Mouse (Mus musculus) heart, postnatal 14 days (tissue): Measurements from ENCODE around the gene Camk2n1. TPM values are rescaled to one million over a fixed set of nuclear protein-coding genes. Genes with fewer than 3 reads are reported as not detected.
A peak's percentile ranks its signal among the peaks of the same experiment; 100 is the strongest.
"Not testable (repeated sequence)": the region's sequence is repeated elsewhere in the genome, so short reads cannot be mapped to it uniquely, and the experiment has no call there.

Experiments
- DNase-seq, 2 experiments: peaks; one replicate each; pipeline ENCODE4 v3.0.0; 2021 to 2022
- intact Hi-C: fragments of 180-260 bp; cut with DNase I; formaldehyde crosslinking; loops from one replicate; pipeline ENCODE4 v1.15.1; 2025
- long read RNA-seq, 2 experiments: library from polyadenylated mRNA; stranded (forward); transcript quantifications; one replicate each; pipeline ENCODE4 v2.0.0; 2021
- total RNA-seq, 2 experiments: library from RNA; stranded (reverse); gene quantifications; 2 replicates each; pipeline ENCODE4 v1.2.3; 2021

The Camk2n1 gene
- 1 to 10 TPM; 8.4 to 8.7 TPM for total RNA-seq
- long read RNA-seq, experiment 1, full-length matches to known transcripts = 10 of 11 reads
- long read RNA-seq, experiment 1, partial matches to known transcripts = 0 of 11 reads
- long read RNA-seq, experiment 1, other reads (novel, unspliced or antisense) = 1 of 11 reads
- long read RNA-seq, experiment 2, full-length matches to known transcripts = 2 of 2 reads
- long read RNA-seq, experiment 2, partial matches to known transcripts = 0 of 2 reads
- long read RNA-seq, experiment 2, other reads (novel, unspliced or antisense) = 0 of 2 reads

DNA sequence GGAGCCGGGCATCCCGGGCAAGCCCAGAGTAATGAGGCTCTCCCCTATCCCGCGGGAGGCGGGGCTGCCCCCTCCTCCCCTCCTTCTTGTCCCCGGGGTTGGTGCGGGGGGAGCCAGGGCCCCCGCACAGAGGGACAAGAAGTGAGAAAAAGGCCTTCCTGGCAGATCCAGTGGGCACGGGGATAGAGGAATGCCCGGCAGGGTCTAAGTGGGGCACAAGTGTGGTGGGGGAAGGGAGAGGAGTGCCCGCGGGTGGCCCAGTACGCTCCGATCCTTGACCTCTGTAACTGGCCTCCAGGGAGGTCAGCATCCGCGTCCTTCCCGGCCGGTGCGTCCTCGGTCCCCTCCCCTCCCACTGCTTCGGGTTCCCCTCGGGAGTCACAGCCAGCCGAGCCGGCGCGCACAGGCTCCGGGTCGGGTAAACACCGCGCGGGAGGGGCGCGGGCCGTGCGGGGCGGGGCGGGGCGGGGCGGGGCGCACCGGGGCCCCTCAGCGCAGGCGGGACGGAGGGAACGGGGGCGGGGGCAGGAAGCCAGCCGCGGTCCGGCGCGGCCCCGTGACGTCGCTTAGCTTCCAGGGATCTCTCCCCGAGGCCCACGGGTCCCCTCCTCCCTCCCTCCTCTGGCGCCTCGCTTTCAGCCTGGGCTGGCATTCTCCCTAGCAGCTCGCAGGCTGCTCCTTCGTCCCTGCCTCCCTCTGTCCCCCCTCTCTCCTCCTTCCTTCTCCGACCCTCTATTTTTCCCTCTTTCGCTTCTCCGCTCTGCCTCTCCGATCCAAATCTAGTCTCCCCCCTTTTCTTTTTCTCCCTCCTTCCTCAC is at the start of gene Camk2n1:
Gene Camk2n1 (plus strand): TSS at position 562 of the 818 bp plus-strand sequence.
- DNase-seq = peak; percentile 82 to 85
- intact Hi-C loops = no loop called here

DNA sequence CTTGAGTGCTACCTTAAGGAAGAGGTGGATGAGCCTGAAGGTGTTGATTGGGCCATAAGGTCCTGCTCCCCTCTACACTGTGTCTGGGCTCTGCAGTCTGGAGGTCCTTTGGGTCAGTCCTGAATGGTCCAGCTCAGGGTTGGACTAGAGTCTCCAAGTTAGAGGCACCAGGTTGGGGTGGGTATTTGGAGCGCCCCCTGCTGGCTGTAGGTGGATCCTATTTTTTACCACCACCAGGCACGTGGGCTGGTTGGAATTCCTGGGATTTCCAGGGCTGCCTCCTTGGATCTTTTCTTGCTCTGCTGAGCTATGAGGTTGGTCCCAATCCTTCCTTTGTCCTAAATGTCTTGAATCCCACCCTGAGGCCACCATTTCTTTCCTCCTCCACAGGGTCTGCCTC is 49.3 kb upstream of the Camk2n1 start:
- peak; percentile 27 to 32 for DNase-seq
- intact Hi-C loops = no loop called here

DNA sequence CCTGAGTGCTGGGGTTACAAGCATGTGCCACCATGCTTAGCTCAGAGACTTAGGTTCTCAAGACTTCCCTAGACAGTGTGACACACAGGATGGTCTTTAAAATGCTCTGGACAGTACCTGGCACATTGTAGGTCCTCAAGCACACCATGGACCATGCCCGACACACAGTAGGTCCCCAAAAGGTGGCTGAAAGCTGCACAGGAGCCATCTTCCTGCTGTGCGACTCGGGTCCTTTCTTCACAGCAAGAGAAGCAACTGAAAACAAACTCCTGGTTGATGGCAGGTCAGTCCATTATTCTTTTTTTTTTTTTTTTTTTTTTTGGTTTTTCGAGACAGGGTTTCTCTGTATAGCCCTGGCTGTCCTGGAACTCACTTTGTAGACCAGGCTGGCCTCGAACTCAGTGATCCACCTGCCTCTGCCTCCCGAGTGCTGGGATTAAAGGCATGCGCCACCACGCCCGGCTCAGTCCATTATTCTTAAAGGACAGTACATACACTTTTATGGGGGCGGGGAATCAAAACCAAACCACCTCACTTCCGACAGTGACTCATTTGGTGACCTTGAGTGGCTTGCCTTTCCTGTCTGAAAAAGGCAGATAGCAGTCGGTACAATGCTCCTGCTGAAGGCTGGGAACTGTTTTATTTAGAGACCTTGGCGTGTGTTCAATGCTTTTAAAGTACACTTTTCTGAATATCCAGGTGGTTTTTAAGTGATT is 46.5 kb upstream of the Camk2n1 start:
- DNase-seq = peak; percentile 13 to 22

DNA sequence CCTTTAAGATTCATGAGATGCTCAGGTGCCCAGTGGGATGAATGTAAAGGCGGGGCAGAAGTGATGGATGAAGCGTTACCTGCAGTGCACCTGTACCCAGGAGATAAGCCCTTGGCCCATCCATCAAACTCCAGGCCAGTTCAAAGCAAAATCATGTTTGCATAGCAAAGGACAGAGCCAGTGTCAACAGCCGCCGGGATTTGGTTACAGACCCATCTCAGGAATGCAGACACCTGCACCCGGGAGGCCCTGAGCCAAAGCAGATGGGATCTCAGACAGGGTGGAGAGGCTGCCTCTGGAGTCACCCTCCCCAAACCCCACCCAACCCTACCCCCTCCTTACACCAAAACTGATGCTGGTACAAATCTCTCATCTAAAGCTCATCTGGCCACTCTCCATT is 43.1 kb upstream of the Camk2n1 start:
- intact Hi-C loops = no loop called here
- DNase-seq = no peak

More for the DNA sequence above, 46.5 kb upstream of the Camk2n1 start:
- intact Hi-C loops = no loop called here

DNA sequence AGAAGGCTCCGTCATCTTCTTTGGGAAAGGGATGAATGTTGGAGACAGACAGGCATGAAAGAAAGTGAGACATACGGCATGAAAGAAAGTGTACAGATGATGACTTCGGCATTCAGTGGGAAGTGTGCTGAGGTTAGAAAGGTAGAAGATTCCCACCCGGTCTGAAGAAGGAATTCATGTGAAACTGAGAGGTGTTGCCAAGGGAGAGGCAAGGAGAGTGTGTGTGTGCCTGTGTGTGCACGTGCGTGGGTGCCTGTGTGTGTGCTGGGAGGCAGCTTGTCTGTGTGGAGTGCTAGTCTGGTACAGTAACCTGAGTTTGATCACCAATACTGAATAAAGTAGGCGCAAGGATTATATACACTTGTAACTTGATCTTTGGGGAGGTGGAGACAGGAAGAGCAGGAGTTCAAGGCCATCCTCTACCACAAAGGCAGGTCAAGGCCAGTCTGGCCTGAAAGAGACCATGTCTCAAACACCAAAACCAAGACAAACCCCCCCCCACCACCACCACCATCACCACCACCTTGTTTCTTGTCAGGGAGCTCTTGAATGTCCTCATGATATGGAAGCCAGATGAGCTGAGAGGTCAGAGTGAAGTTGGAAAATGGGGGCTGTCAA is 42.5 kb upstream of the Camk2n1 start:
- no peak for DNase-seq

DNA sequence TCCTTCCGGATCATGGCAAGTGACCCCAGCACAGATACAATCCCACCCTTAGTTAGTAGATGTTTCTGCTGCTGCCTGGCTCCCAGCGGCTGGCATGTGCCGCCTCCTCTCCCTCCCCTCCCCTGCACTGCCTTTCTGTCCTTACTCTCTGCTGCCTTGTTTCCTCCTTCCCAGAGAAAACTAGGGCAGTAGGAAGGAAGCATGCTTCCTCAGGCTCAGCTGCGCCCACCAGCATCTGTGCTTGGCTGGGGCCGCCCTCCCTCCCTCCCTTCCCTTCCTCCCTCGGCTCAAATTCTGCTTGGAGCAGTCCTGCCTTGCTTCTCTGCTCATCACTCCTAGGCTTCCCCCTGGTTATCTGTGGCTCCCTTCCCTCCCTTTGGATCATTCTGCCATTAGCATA is 39.4 kb upstream of the Camk2n1 start:
- DNase-seq = peak; percentile 16 to 33
- intact Hi-C loops = no loop called here

More for the DNA sequence above, 42.5 kb upstream of the Camk2n1 start:
- intact Hi-C loops = no loop called here

DNA sequence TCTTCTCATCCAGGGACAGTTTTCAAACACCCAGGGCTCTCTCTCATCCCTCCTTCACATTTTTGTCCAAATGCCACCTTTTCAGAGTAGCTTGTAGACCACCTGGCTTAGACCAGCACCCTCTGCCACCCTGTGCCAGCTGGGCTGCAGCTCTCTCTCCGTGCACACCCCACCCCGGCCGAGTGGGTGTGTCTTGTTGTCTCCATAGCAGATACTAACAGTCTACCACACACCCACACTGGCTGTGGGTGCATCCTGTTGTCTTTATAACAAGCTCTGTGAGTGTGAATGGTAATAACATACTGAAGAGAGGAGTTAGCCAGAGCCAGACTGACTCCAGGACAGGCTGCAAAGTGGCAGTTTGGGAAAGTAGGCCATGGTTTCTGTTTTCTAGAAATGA is 38.1 kb upstream of the Camk2n1 start:
- intact Hi-C loops = no loop called here
- DNase-seq = no peak

DNA sequence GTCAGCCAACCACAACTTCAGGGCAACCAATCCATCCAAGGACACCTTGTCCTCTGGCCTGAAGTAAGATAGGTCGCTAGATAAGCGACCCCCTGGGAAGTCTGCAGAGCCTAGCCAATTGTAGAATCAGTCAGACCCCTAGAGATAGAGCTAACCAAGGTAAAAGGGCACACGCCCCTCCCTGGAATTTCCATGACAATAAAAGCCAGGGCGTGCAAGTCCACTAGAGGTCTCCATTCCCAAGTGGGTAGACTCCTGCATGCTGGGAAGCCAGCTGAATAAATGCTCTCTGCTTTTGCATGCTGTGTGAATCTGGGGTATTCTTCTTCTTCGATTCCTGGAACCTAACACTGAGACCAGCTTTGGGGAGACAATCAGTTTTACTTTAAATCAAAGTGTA is 37.7 kb upstream of the Camk2n1 start:
- no peak for DNase-seq
- intact Hi-C loops = no loop called here

DNA sequence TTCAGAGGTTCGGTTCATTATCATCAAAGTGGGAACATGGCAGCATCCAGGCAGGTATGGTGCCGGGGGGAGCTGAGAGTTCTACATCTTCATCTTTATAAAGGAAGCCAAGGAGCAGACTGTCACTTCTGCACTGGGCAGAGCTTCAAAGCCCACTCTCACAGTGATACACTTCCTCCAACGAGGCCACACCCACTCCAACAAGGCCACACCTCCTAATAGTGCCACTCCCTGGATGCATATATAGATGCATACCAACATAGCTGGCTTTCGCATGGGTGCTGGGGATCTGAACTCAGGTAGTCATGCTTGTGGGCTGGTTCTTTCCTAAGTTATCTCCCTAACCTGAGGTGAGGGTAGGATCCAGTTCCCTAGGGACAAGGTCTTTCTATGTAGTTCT is 36.2 kb upstream of the Camk2n1 start:
- intact Hi-C loops = no loop called here
- no peak for DNase-seq

DNA sequence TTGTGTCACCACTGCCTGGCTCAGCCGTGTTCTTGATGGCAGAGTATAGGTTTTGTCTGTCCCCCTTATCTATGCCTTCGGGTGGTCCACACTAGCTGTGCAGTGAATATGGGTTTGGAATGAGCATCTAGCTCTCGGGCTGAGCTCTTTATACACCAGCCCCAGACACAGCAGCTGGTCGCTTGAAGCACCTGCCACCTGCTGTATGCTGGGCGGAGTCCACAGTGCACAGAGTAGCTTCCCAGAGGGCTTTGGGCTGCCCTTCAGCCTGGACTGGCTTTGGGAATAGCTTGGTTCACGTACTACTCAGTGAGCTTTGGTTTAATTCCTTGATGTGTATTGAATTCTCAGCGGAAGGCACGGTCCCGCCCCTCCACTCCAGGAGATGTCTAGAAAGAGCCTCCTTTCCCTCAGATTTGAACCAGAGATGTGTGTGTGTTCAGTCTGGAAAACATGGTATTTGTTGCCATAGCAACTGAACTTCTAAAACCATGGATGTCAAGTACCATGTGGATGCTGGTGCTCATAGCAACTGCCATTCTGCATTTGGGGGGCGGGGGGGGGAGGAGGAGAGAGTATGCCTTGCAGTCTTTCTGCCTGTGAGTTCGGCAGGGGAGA is 35.7 kb upstream of the Camk2n1 start:
- no peak for DNase-seq
- intact Hi-C loops = no loop called here

DNA sequence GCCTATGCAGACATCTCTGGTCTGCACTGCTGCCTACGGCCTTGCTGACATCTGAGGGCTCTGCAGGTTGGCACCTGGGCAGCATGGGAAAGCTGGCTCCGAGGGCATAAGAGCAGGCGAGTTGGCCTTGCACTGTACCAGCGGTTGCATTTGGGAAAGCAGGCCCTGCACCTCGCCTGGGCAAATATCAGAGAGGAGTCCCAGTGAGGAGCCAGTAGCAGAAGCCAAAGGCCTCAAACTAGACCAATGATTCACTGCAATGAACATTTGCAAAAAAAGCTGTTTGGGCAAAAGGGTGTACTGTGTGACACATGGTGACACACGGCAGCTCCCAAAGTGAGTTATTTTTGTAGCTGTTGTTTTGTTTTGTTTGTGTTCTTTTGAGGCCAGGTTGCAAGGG is 29.1 kb upstream of the Camk2n1 start:
- no peak for DNase-seq
- intact Hi-C loops = no loop called here

DNA sequence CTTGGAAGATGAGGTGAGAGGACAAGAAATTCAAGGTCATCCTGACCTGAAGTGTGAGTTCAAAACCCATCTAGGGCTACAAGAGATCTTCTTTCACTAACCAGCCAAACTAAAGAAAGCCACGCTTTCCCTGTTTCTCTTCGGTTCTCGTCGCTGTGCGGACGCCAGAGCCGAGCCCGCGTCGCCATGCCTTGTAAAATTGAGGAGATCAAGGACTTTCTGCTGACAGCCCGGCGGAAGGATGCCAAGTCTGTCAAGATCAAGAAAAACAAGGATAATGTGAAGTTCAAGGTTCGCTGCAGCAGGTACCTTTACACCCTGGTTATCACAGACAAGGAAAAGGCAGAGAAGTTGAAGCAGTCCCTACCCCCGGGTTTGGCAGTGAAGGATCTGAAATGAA is 28.5 kb upstream of the Camk2n1 start:
- DNase-seq = not testable (repeated sequence)
- intact Hi-C loops = loop anchor here (1.0 to 2.0 kb wide), 2 partner anchors 46 to 107 kb away; no protein-coding TSS in a partner anchor

DNA sequence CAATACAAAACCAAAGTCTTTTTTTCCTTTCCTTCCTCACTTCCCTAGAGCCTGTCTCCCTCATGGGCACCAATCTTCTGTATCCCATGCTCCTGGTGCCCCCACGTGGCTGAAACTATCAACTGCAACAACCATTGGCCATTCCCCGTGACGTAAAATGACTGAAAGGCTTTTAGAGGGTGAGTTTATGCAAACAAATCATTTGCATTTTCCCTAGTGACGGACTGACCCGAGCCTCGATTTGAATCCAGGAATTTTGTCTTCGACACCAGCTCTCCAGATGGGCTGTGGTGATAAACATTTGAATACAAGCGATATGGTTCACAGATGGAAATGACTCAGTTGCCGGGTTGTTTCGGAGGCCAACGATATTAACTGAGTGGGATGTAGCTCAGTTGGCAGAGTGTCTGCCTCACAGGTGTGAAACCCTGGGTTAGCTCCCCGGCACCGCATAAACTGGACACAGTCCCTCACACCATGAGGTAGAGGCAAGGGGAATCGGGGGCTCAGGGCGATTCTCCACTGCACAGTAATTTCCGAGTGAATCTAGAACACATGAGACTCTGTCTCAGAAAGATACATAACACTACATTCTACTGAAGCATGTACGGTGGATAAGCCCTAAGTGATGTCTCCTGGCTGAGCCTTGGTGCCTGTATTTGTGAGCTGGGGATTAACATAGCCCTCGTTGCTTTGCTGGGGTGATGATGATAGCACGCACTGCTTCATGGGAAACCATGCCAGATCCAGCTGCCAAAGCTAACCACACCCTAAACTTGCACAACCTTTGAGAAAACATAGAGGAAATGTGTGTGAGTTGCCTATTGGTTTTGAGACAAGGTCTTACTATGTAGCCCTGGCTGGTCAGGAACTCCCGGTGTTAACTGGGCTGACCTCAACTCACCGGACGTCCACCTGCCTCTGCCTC is 27.1 kb upstream of the Camk2n1 start:
- DNase-seq = peak; percentile 84 to 92
- intact Hi-C loops = loop anchor here (1.0 to 2.0 kb wide), 2 partner anchors 48 to 108 kb away; no protein-coding TSS in a partner anchor

DNA sequence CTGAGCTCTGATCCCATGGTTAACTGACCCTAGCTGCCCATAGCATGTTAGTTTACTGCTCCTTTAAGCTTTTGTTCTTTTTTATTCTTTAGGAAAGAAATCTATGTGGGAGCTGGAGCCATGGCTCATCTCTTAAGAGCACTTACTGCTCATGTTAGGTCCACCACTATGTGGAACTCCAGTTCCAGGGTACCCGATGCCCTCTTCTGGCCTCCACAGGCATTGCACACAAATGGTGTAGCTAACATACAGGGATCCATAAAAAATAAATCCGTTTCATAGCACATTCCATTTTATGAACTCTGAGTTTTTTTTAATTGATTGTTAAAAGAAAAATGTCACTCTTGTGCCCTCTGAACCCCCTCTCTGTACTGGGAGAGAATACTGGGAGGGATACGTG is 24.3 kb upstream of the Camk2n1 start:
- intact Hi-C loops = no loop called here
- peak; percentile 27 to 58 for DNase-seq

DNA sequence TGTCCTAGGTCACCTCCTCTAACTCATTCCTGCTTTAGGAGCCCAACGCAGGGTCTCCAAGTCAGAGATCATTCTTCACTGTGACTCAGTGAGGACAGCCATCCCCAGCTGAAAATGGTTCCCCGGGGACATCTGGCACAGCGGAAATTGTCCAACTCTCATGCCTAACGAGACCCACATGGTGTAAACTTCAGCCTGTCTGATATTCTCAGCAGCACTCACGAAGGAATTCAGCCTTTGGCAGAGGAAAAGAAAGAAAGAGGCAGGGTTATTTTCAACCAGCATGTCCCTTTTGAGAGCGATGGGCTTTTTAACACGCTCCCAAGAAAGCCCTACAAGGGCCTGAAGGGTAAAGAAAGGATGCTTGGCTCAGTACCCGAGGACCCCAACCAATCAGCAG is 22.8 kb upstream of the Camk2n1 start:
- no peak for DNase-seq
- intact Hi-C loops = no loop called here

DNA sequence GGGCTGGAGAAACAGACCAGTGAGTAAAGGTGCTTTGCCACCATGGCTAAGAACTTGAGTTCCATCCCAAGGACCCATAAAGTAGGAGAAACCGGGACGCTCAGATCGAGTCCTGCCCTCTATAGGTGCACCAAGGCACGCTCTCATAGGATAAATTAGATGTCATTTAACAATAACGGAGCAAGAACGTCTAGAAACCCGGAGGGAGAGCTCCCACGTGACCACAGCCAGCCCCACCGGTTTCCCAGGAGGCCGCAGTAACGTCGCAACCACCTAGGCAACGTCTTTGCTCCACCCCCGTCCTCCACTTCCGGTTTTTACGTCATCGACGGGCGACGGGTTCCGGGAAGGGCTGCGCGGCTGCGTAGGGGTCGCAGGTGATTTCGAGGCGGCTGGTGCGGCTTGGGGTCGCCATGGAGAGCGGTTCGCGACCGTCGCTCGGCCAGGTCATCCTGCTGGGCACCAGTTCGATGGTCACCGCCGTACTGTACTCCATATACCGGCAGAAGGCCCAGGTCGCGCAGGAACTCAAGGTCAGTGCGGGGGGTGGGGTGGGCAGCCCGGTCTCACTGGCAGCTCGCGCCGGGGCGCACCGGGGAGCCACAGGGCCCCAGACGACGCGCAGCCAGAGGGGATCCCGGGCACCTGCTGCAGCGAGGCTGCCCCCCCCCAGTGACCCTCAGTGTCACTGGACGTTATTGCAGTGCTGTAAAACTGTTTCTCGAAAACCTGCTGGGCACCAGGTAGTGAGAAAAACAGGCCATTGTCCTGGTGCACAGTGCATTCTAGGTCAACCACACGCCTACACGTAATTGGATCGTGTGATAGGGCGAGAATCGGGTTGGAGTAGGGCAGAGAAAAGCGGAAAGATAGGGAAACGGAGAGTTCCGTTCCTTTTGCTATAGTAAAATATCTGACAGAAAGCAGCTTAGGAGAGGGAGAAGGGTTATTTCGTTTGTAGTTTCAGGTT is 19.5 kb upstream of the Camk2n1 start, which contains the start of gene Mul1:
Gene Mul1 (plus strand): TSS at position 325 of the 970 bp plus-strand sequence.
- DNase-seq = peak; percentile 91 to 98
- intact Hi-C loops = no loop called here

DNA sequence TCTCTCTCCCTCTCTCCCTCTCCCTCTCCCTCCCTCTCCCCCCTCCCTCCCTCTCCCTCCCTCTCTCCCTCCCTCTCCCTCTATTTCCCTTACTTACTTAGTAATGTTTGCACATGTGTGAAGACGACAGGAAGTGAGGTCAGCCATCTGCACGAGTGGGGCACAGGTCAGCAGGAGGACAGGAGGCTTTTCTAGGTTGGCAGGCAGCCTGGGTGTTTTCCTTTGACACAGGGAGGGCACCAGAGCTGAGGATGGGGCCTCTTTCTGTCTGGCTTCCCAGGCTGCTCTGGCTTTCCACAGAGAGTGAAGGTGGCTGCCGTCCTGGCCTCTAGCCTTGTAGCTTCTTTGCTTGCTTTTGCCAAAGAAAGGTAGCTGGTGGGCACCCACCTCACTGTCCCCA is 14.1 kb upstream of the Camk2n1 start:
- no peak for DNase-seq

DNA sequence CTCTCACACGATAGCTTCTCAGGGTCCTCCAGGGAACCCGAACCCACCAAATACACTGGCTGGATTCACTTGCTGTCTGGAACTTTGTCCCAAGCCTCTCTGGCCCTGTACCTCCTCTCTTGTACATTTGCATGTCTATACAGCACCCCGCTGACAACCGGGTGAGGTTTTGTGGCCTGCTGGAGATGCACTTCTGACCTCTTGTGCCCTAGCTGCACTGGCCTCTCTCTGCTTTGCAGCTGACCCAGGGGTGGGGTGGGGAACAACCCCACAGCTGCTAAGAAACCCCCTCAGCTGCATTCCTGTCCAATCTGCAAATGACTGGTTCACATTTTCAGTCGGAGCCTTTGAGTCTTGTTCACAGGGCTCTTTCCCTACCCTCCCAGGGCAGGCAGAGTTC is 9.2 kb upstream of the Camk2n1 start:
- intact Hi-C loops = no loop called here
- no peak for DNase-seq

More for the DNA sequence above, 14.1 kb upstream of the Camk2n1 start:
- intact Hi-C loops = no loop called here
